Mouse (Mus musculus) heart, embryonic 14.5 days (tissue): ENCODE measurements around the gene Sprr2a1. TPM values are rescaled to one million over a fixed set of nuclear protein-coding genes. Genes with fewer than 3 reads are reported as not detected.
"Not testable (repeated sequence)": the region's sequence is repeated elsewhere in the genome, so short reads cannot be mapped to it uniquely, and the experiment has no call there.

ENCODE experiments used
- ATAC-seq: fragments of 200-750 bp; cut with Nextera tagmentation; 2 replicates; pipeline ENCODE4 v1.8.0; 2017; ENCODE audit warnings: low read depth, moderate TSS enrichment; ENCODE audit not compliant: insufficient number of reproducible peaks, insufficient read depth, low FRiP score
- H3K27ac ChIP-seq, 2 experiments: fragments of 200-500 bp in 1 of 2; fragments of 300-500 bp in 1 of 2; sonication (generic) in 1 of 2; replicated peaks in 1 of 2; 2 replicates each; pipeline ENCODE4 v1.5.1; 2012 to 2014; ENCODE audit warnings: low read depth in 2 of 2, low read length in 2 of 2, control low read depth in 1 of 2, mild to moderate bottlenecking in 1 of 2, mixed read lengths in 1 of 2; ENCODE audit not compliant: control insufficient read depth in 1 of 2, insufficient read depth in 1 of 2
- H3K27me3 ChIP-seq: fragments of 300-500 bp; sonication (generic); 2 replicates; pipeline ENCODE4 v1.6.1; 2014; ENCODE audit warnings: mild to moderate bottlenecking, low read length, control low read depth; ENCODE audit not compliant: control insufficient read depth, insufficient read depth
- H3K36me3 ChIP-seq: fragments of 300-500 bp; sonication (generic); 2 replicates; pipeline ENCODE4 v1.6.1; 2014; ENCODE audit warnings: mild to moderate bottlenecking, control low read depth, low read length, mixed read lengths; ENCODE audit not compliant: control insufficient read depth, insufficient read depth
- H3K4me1 ChIP-seq, 2 experiments: fragments of 200-500 bp in 1 of 2; fragments of 300-500 bp in 1 of 2; sonication (generic) in 1 of 2; 2 replicates each; pipeline ENCODE4 v1.6.1; 2012 to 2014; ENCODE audit warnings: low read length in 2 of 2, control low read depth in 1 of 2, mixed read lengths in 1 of 2; ENCODE audit not compliant: control insufficient read depth in 2 of 2, insufficient read depth in 2 of 2
- H3K4me2 ChIP-seq: fragments of 300-500 bp; sonication (generic); 2 replicates; pipeline ENCODE4 v1.6.1; 2014; ENCODE audit warnings: mild to moderate bottlenecking, low read length
- H3K4me3 ChIP-seq, 2 experiments: fragments of 200-500 bp in 1 of 2; fragments of 300-500 bp in 1 of 2; sonication (generic) in 1 of 2; 2 replicates each; pipeline ENCODE4 v1.5.1; 2012 to 2014; ENCODE audit warnings: low read length in 2 of 2, mild to moderate bottlenecking in 2 of 2, control low read depth in 1 of 2, low read depth in 1 of 2, moderate library complexity in 1 of 2; ENCODE audit not compliant: control insufficient read depth in 1 of 2, insufficient read depth in 1 of 2
- H3K9ac ChIP-seq: fragments of 300-500 bp; sonication (generic); 2 replicates; pipeline ENCODE4 v1.6.1; 2014; ENCODE audit warnings: mild to moderate bottlenecking, low read length
- H3K9me3 ChIP-seq: fragments of 300-500 bp; sonication (generic); 2 replicates; pipeline ENCODE4 v1.6.1; 2016; ENCODE audit warnings: low read length, control low read depth; ENCODE audit not compliant: control insufficient read depth
- WGBS: fragments of 180-500 bp; shearing (Covaris S2); extraction: QIAGEN DNeasy Blood & Tissue Kit; methylation state at CpG from one replicate; pipeline ENCODE4 v1.1.7; 2014; 5-methylcytosine and 5-hydroxymethylcytosine counted together
- polyA plus RNA-seq: library from polyadenylated mRNA; unstranded; fragments of >200 nt; fragmentation: Nextera tagmentation; extraction: Ambion mirVana; gene quantifications from 2 replicates; pipeline ENCODE4 v1.2.1, GENCODE M21; 2014

Sprr2a1 gene
- polyA plus RNA-seq, 1 experiment from 2014 or later = not detected

GRCm38 (mm10) chr3:92219031-92219430, 3.4 kb downstream of the Sprr2a1 start:
- peak; percentile 42; the same call in 1 of the 2 replicates for ATAC-seq
- not testable (repeated sequence) for H3K36me3 ChIP-seq, H3K27ac ChIP-seq, H3K9me3 ChIP-seq, H3K4me3 ChIP-seq, H3K4me2 ChIP-seq, H3K4me1 ChIP-seq, H3K27me3 ChIP-seq, H3K9ac ChIP-seq
- no CpG with 5 or more reads among the region's 8 CpGs for WGBS

- H3K4me3 ChIP-seq, H3K27ac ChIP-seq, H3K4me2 ChIP-seq, H3K9me3 ChIP-seq, H3K36me3 ChIP-seq, H3K27me3 ChIP-seq, H3K4me1 ChIP-seq, H3K9ac ChIP-seq: not testable (repeated sequence)
- ATAC-seq = peak; percentile 16; the same call in 1 of the 2 replicates
Observed at GRCm38 (mm10) chr3:92223708-92224107, 8.1 kb downstream of the Sprr2a1 start.

GRCm38 (mm10) chr3:92227410-92227809, 11.8 kb downstream of the Sprr2a1 start:
- H3K9me3 ChIP-seq, H3K4me3 ChIP-seq, H3K4me1 ChIP-seq, H3K4me2 ChIP-seq, H3K9ac ChIP-seq, ATAC-seq, H3K27me3 ChIP-seq, H3K27ac ChIP-seq, H3K36me3 ChIP-seq: not testable (repeated sequence)
- 65% methylated on average over 3 of the region's 3 CpGs for WGBS

GRCm38 (mm10) chr3:92236463-92237189, 21.0 kb downstream of the Sprr2a1 start:
- H3K4me1 ChIP-seq, H3K36me3 ChIP-seq, H3K27me3 ChIP-seq, ATAC-seq, H3K4me2 ChIP-seq, H3K9me3 ChIP-seq, H3K9ac ChIP-seq, H3K27ac ChIP-seq, H3K4me3 ChIP-seq: not testable (repeated sequence)
- no CpG with 5 or more reads among the region's 5 CpGs for WGBS

GRCm38 (mm10) chr3:92238736-92239135, 23.1 kb downstream of the Sprr2a1 start:
- not testable (repeated sequence) for H3K27me3 ChIP-seq, H3K9me3 ChIP-seq, H3K4me2 ChIP-seq, H3K4me1 ChIP-seq, H3K36me3 ChIP-seq, ATAC-seq, H3K9ac ChIP-seq, H3K4me3 ChIP-seq, H3K27ac ChIP-seq

GRCm38 (mm10) chr3:92239197-92239596, 23.6 kb downstream of the Sprr2a1 start:
- no CpG with 5 or more reads among the region's 1 CpGs for WGBS

GRCm38 (mm10) chr3:92244833-92245232, 29.2 kb downstream of the Sprr2a1 start:
- H3K4me3 ChIP-seq, H3K4me1 ChIP-seq, ATAC-seq, H3K27me3 ChIP-seq, H3K9me3 ChIP-seq, H3K4me2 ChIP-seq, H3K27ac ChIP-seq, H3K9ac ChIP-seq, H3K36me3 ChIP-seq: not testable (repeated sequence)

More at GRCm38 (mm10) chr3:92239197-92239596, 23.6 kb downstream of the Sprr2a1 start:
- H3K4me1 ChIP-seq, H3K36me3 ChIP-seq, H3K9ac ChIP-seq, H3K27me3 ChIP-seq, H3K9me3 ChIP-seq, ATAC-seq, H3K27ac ChIP-seq, H3K4me3 ChIP-seq, H3K4me2 ChIP-seq: not testable (repeated sequence)

GRCm38 (mm10) chr3:92246245-92246644, 30.6 kb downstream of the Sprr2a1 start:
- not testable (repeated sequence) for H3K27me3 ChIP-seq, H3K9ac ChIP-seq, H3K4me1 ChIP-seq, H3K36me3 ChIP-seq, H3K4me2 ChIP-seq, H3K27ac ChIP-seq, H3K9me3 ChIP-seq, H3K4me3 ChIP-seq
- peak; percentile 42; the same call in 1 of the 2 replicates for ATAC-seq
- WGBS = no CpG with 5 or more reads among the region's 10 CpGs
